9 mouse cellular contexts compared by ENCODE assay signal in genomic region chr14:52295558-52296264, GRCm38 (mm10). TPM values are rescaled to one million over a fixed set of nuclear protein-coding genes. Genes with fewer than 3 reads are reported as not detected.
A peak's percentile ranks its signal among the peaks of the same experiment; 100 is the strongest.
DNase-seq lines count a peak whose midpoint lies in the region; ATAC-seq and TF ChIP-seq lines count a peak whose summit lies in the region.
"Had no signal": no experiment of that assay in that cellular context is flagged by ENCODE, and none has a peak within 500 bp of the region (broad histone marks: within the 10 kb centered on the region; RNA-seq: fewer than 3 reads in every experiment).

No protein-coding gene starts in this region.

- ATAC-seq in hindbrain, embryonic 12.5 days (ENCODE audit: low FRiP score), result peak; percentile 66
- ATAC-seq in monocyte, adult 5-6 weeks (replicated peaks; ENCODE audit: insufficient number of reproducible peaks, low FRiP score, low TSS enrichment, poor library complexity, severe bottlenecking), result 0 out of 2 replicates have a peak, but pooled peaks have one; percentile 58

- WGBS in kidney, adult 2 months, result 59% methylated on average over 6 of the region's 6 CpGs
- 71% methylated on average over 6 of the region's 6 CpGs for WGBS in hindbrain, embryonic 12.5 days

- H3K4me1 ChIP-seq in kidney, adult 2 months (ENCODE audit: control insufficient read depth, insufficient read depth, low read length), result no peaks in the 10 kb centered on the region
- H3K4me1 ChIP-seq in hindbrain, embryonic 12.5 days, result no peaks in the 10 kb centered on the region
- H3K4me1 ChIP-seq: heart, embryonic 13.5 days had no signal

- H3K36me3 ChIP-seq in kidney, adult 2 months (ENCODE audit: control insufficient read depth, insufficient read depth, low read length), result peaks cover 1% of the 10 kb centered on the region
- H3K36me3 ChIP-seq in hindbrain, embryonic 12.5 days, result peaks cover 88% of the 10 kb centered on the region

- H3K27me3 ChIP-seq in kidney, adult 2 months (replicated peaks; ENCODE audit: control insufficient read depth, insufficient read depth, low read length), result no peaks in the 10 kb centered on the region
- no peaks in the 10 kb centered on the region for H3K27me3 ChIP-seq in hindbrain, embryonic 12.5 days
- H3K27me3 ChIP-seq: heart, embryonic 13.5 days had no signal

- no peak for TF ChIP-seq POLR2A in kidney, adult 2 months (IDR thresholded peaks at IDR 0.05; ENCODE audit: low read depth, low read length)

- H3K4me3 ChIP-seq in kidney, adult 2 months (ENCODE audit: insufficient read depth, low read depth, low read length), result no peak overlapping the region
- no peak overlapping the region for H3K4me3 ChIP-seq in hindbrain, embryonic 12.5 days
- H3K4me3 ChIP-seq: heart, embryonic 13.5 days had no signal

- no peak overlapping the region for H3K9ac ChIP-seq in hindbrain, embryonic 12.5 days
- H3K9ac ChIP-seq: heart, embryonic 13.5 days had no signal

- TF ChIP-seq CTCF in kidney, adult 2 months (conservative IDR thresholded peaks at IDR 0.05; ENCODE audit: insufficient read depth, insufficient read length, low read depth, low read length), result no peak

- H3K9me3 ChIP-seq in hindbrain, embryonic 12.5 days (replicated peaks), result no peaks in the 10 kb centered on the region
- H3K9me3 ChIP-seq: heart, embryonic 13.5 days had no signal

- no peak overlapping the region for H3K4me2 ChIP-seq in hindbrain, embryonic 12.5 days (replicated peaks)
- H3K4me2 ChIP-seq: heart, embryonic 13.5 days had no signal

- DNase-seq in kidney, adult 2 months, result peak; percentile 23
- DNase-seq in kidney, adult 8-10 months, result no peak
- peak; percentile 28 for DNase-seq in MEL-GATA-1-ER (ENCODE audit: extremely low read depth, low read depth)
- DNase-seq in left cerebral cortex, adult 18-20 months (ENCODE audit: low spot score in 2 of 2), result no peak
- no peak for DNase-seq in left cerebral cortex, adult 9 months (ENCODE audit: low spot score in 2 of 2)
- DNase-seq in adrenal gland, postnatal 10 days, result no peak

- H3K27ac ChIP-seq in kidney, adult 2 months (ENCODE audit: insufficient read depth, low read depth, low read length), result no peak overlapping the region
- no peak overlapping the region for H3K27ac ChIP-seq in hindbrain, embryonic 12.5 days
- H3K27ac ChIP-seq: heart, embryonic 13.5 days had no signal

RNA-seq across cellular contexts. Expression of gene Mettl3, which starts 9.2 kb away (rescaled TPM):
- 16.0 and 23.5 TPM in 2 replicates for polyA plus RNA-seq in kidney, adult 2 months (2012; rRNA removed)
- 54.7 and 56.1 TPM in 2 replicates for polyA plus RNA-seq in hindbrain, embryonic 12.5 days (2016; fragmentation: Nextera tagmentation; extraction: Ambion mirVana)
- 31.5 to 70.4 TPM (median 65.5 TPM) in 3 replicates for total RNA-seq in monocyte, adult 5-6 weeks (2017)
- total RNA-seq in left cerebral cortex, adult 18-20 months (2021), result 10 to 100 TPM; 37.6 to 44.1 TPM
- 10 to 100 TPM; 25.4 to 32.0 TPM for total RNA-seq in adrenal gland, postnatal 10 days (2021)

RNA-seq across cellular contexts. Expression of gene Rab2b, which starts 16.4 kb away (rescaled TPM):
- 7.5 and 8.4 TPM in 2 replicates for polyA plus RNA-seq in kidney, adult 2 months (2012; rRNA removed)
- polyA plus RNA-seq in hindbrain, embryonic 12.5 days (2016; fragmentation: Nextera tagmentation; extraction: Ambion mirVana), result 40.6 and 51.9 TPM in 2 replicates
- 5.4 to 14.8 TPM (median 12.5 TPM) in 3 replicates for total RNA-seq in monocyte, adult 5-6 weeks (2017)
- total RNA-seq in left cerebral cortex, adult 18-20 months (2021), result 10 to 100 TPM; 34.0 to 36.3 TPM
- 10 to 100 TPM; 26.2 to 29.0 TPM for total RNA-seq in adrenal gland, postnatal 10 days (2021)

RNA-seq across cellular contexts. Expression of gene Tox4, which starts 16.8 kb away (rescaled TPM):
- polyA plus RNA-seq in kidney, adult 2 months (2012; rRNA removed), result 26.6 and 32.0 TPM in 2 replicates
- 51.1 and 57.3 TPM in 2 replicates for polyA plus RNA-seq in hindbrain, embryonic 12.5 days (2016; fragmentation: Nextera tagmentation; extraction: Ambion mirVana)
- total RNA-seq in monocyte, adult 5-6 weeks (2017), result 56.9 to 65.9 TPM (median 65.4 TPM) in 3 replicates
- total RNA-seq in left cerebral cortex, adult 18-20 months (2021), result 10 to 100 TPM; 65.6 to 65.8 TPM
- total RNA-seq in adrenal gland, postnatal 10 days (2021), result 10 to 100 TPM; 41.7 to 52.8 TPM

RNA-seq across cellular contexts. Expression of gene Sall2, which starts 32.9 kb away (rescaled TPM):
- 16.9 and 18.3 TPM in 2 replicates for polyA plus RNA-seq in kidney, adult 2 months (2012; rRNA removed)
- polyA plus RNA-seq in hindbrain, embryonic 12.5 days (2016; fragmentation: Nextera tagmentation; extraction: Ambion mirVana), result 60.7 and 62.8 TPM in 2 replicates
- 0.39 to 0.48 TPM in 2 of 3 replicates, not detected in the other for total RNA-seq in monocyte, adult 5-6 weeks (2017)
- total RNA-seq in left cerebral cortex, adult 18-20 months (2021), result 10 to 100 TPM; 35.8 to 36.5 TPM
- 10 to 100 TPM in 1 of 2 experiments, 1 to 10 TPM in 1; 7.2 to 10.1 TPM for total RNA-seq in adrenal gland, postnatal 10 days (2021)

RNA-seq across cellular contexts. Expression of gene Chd8, which starts 38.1 kb away (rescaled TPM):
- 20.6 and 22.1 TPM in 2 replicates for polyA plus RNA-seq in kidney, adult 2 months (2012; rRNA removed)
- 57.4 and 57.7 TPM in 2 replicates for polyA plus RNA-seq in hindbrain, embryonic 12.5 days (2016; fragmentation: Nextera tagmentation; extraction: Ambion mirVana)
- 105 to 153 TPM (median 127 TPM) in 3 replicates for total RNA-seq in monocyte, adult 5-6 weeks (2017)
- 100 to 1,000 TPM; 108 to 120 TPM for total RNA-seq in left cerebral cortex, adult 18-20 months (2021)
- 100 to 1,000 TPM in 1 of 2 experiments, 10 to 100 TPM in 1; 71.0 to 103 TPM for total RNA-seq in adrenal gland, postnatal 10 days (2021)

Comparison
In these comparisons a context has a peak if more than half of its experiments do, and no peak if none do; other contexts are left out.
1. DNase-seq: peak in kidney, adult 2 months (single experiment) and MEL-GATA-1-ER (single experiment); none in kidney, adult 8-10 months (0 of 2), left cerebral cortex, adult 18-20 months (0 of 2), left cerebral cortex, adult 9 months (0 of 2) and adrenal gland, postnatal 10 days (single experiment).